Mouse (Mus musculus): Measurements from ENCODE around the gene Palld.

GRCm38 (mm10) chr8:61617049-61617448 lies 285.4 kb downstream of the Palld start:
- TF ChIP-seq POLR2A (IDR thresholded peaks at IDR 0.05; ENCODE audit: low read depth, low read length) (no peak), CTCF (IDR thresholded peaks at IDR 0.05; ENCODE audit: extremely low read depth, insufficient read depth, insufficient read length, insufficient replicate concordance) (no peak)

All from spleen, adult 2 months (tissue).